Mouse (Mus musculus): Measurements from ENCODE around the gene Cfhr2.
"Not testable (repeated sequence)": the region's sequence is repeated elsewhere in the genome, so short reads cannot be mapped to it uniquely, and the experiment has no call there.

Gene Cfhr2

DNA sequence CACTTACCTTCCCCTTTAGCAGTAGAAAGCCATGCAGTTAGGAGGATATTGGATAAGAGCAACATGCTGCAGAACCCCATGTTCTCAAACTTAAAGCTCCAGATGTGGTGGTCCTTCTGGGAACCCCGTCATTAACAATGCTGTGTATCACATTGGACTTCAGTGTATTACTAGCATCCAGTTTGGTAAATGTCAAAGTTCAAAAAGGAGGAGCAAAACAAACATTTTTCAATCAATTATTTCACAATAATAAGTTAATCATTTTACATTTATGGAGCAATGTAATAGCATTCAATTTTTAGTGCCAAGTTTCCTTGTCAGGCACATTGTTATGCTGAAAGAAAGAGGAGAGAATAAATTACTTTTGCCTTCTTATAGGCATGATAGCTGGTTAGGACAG is at the start of gene Cfhr2:
Cfhr2 (minus strand) TSS at position 155 of the 400 bp plus-strand sequence.
- DNase-seq (ENCODE audit: low spot score in 2 of 2), result no peak

DNA sequence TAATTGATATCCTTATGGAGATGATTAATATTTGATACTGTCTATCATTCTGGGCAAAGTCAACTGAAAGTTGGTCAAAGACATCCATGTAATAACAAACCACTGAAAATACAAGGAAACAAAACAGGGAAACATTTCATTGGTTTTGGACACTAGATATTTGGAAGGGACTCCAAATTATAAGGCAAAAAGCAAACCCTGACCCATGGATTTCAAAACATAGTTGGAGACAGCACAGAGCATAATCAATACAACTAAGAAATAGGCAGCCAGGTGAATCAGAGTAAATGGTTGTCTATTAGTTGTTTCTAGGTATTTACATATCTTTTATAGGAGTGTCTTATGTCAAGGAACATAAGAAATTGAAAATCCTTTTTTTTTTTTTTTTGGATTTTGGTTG is 5.2 kb upstream of the Cfhr2 start:
- no peak for DNase-seq (ENCODE audit: low spot score in 2 of 2)

DNA sequence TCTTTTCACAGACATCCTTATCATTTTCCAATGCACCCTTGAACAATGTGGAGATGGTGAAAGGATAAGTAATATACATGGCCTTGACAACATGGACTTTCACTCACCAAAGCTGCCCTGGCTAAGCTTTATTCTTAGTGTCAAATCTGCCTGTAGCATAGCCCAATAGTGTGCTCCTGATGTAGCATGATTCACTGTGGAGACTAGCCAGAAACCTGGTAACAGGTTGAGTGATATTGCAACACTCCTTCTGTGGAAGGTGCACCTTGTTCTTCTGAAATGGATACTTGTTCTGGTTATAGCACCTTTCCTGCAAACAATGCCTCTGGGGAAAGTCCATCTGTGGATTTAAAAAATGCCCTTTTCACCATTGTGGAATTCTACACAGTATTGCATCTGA is 1.7 kb upstream of the Cfhr2 start:
- no peak for DNase-seq (ENCODE audit: low spot score in 2 of 2)

DNA sequence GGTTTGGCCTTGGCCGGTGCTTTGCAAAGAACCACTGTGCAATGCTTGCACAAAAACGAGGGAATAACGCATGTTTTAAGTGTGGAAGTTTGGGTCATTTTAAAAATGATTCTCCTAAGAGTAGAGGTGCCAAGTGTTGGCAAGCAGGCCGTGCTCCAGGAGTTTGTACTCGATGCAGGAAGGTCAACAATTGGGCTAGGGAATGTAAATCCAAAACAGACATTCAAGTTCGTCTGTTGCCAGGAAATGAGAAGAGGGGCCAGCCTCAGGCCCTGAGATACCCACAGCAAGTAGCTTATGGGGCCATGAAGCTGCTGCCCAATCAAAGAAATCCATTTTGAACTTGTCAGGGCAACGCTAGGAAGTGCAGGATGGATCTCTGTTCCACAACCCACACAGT is 18.8 kb downstream of the Cfhr2 start:
- no peak for DNase-seq (ENCODE audit: low spot score in 2 of 2)

DNA sequence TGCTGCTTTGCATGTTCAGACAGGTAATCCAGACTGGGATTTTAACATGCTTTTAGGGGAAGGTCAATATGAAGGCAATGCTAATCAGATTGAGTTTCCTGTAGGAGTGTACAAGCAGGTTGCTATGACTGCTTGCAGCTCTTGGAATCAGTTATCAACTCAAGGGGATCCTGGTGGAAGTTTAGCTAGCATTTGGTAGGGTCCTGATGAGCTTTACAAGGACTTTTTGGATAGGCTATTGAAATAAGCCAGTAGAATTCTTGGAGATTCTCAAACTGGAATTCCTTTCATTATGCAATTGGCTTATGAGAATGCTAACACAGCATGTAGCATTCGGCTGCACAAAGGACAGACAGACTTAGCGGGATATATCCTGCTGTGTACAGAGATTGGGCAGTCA is 19.2 kb downstream of the Cfhr2 start:
- DNase-seq (ENCODE audit: low spot score in 2 of 2), result no peak

DNA sequence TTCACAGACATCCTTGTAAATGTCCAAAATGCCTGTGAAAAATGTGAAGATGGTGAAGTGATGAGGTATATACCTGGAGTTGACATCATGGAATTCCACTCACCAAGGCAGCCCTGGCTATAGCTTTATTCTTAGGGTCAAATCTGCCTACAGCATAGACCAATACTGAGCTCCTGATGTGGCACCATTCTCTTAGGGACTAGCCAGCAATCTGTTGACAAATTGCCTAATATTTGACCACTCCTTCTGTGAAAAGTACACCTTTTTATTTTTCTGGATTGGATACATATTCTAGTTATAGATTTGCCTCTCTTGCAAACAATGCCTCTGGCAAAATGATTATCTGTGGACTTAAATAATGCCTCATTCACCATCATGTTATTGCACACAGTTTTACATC is 49.9 kb downstream of the Cfhr2 start:
- DNase-seq (ENCODE audit: low spot score in 2 of 2), result no peak

DNA sequence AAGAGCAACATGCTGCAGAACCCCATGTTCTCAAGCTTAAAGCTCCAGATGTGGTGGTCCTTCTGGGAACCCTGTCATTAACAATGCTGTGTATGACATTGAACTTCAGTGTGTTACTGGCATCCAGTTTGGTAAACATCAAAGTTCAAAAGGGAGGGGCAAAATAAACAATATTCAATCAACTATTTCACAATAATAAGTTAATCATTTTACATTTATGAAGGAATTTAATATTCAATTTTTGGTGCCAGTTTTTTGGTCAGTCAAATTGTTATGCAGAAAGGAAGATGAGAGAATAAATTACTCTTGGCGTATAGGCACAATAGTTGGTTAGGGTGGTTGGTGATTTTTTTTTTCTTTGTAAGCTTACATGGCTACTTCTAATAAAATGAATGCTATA is 77.4 kb downstream of the Cfhr2 start, which contains the start of gene Gm4788:
Gm4788 (minus strand) TSS at position 101 of the 400 bp plus-strand sequence.
- no peak for DNase-seq (ENCODE audit: low spot score in 2 of 2)

DNA sequence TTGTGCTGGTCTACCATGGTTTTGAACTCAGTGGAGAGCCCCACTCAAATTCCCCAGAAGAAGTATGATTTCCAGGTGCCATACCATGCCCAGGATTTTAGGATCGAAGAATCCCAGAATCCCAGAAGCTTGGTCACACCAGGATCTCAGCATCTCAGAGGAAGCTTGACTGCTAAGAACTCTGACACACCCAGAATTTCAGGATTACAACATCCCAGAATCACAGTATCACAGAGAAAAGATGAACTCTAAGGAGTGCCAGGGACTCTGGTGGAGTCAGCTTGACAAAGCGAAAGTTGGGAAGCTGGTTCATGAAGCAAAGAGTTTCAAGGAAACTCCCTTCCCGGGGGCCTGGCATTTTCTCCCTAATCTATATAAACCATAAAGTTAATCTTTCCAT is 88.6 kb downstream of the Cfhr2 start:
- not testable (repeated sequence) for DNase-seq (ENCODE audit: low spot score in 2 of 2)
